Mouse (Mus musculus): ENCODE measurements around the gene Tnfsf8. TPM values are rescaled to one million over a fixed set of nuclear protein-coding genes. Genes with fewer than 3 reads are reported as not detected.

Gene Tnfsf8
- polyA plus RNA-seq (2017; shearing (Covaris generic)), result 75.5 TPM

GRCm38 (mm10) chr4:63860688-63861540, at the start of gene Tnfsf8:
Tnfsf8 (minus strand) TSS chr4:63861347.

Other genes starting within 250 kb of the Tnfsf8 start
- gene Tex48, start 238.9 kb downstream of the Tnfsf8 start, polyA plus RNA-seq (2017; shearing (Covaris generic)), result not detected
- gene Gm11214, start 198.0 kb downstream of the Tnfsf8 start, polyA plus RNA-seq (2017; shearing (Covaris generic)), result not detected
- gene Tnfsf15, start 116.2 kb downstream of the Tnfsf8 start, polyA plus RNA-seq (2017; shearing (Covaris generic)), result 0.14 TPM
- gene Tnc, start 185.7 kb upstream of the Tnfsf8 start, polyA plus RNA-seq (2017; shearing (Covaris generic)), result 0.07 TPM